Comparison of ENCODE assay signal across 20 mouse cellular contexts in genomic region chr17:80131838-80132237, GRCm38 (mm10). TPM values are rescaled to one million over a fixed set of nuclear protein-coding genes. Genes with fewer than 3 reads are reported as not detected.
A peak's percentile ranks its signal among the peaks of the same experiment; 100 is the strongest.
DNase-seq lines count a peak whose midpoint lies in the region; ATAC-seq and TF ChIP-seq lines count a peak whose summit lies in the region.
"Had no signal": no experiment of that assay in that cellular context is flagged by ENCODE, and none has a peak within 500 bp of the region (broad histone marks: within the 10 kb centered on the region; RNA-seq: fewer than 3 reads in every experiment).

No protein-coding gene starts in this region.

- H3K36me3 ChIP-seq in heart, embryonic 15.5 days, result no peaks in the 10 kb centered on the region
- no peaks in the 10 kb centered on the region for H3K36me3 ChIP-seq in kidney, embryonic 14.5 days (ENCODE audit: control insufficient read depth, insufficient read depth, low read length)
- no peaks in the 10 kb centered on the region for H3K36me3 ChIP-seq in liver, embryonic 14.5 days (replicated peaks; ENCODE audit: control insufficient read depth, insufficient read depth, low read depth)
- no peaks in the 10 kb centered on the region for H3K36me3 ChIP-seq in midbrain, postnatal 0 days (ENCODE audit: insufficient read depth, low read length)
- H3K36me3 ChIP-seq: embryonic facial prominence, embryonic 13.5 days; G1E; hindbrain, embryonic 13.5 days; limb, embryonic 15.5 days; midbrain, embryonic 12.5 days had no signal

- no peak overlapping the region for H3K4me2 ChIP-seq in heart, embryonic 15.5 days
- no peak overlapping the region for H3K4me2 ChIP-seq in kidney, embryonic 14.5 days (replicated peaks; ENCODE audit: low read depth, low read length)
- peak overlapping the region; percentile 29 for H3K4me2 ChIP-seq in liver, embryonic 14.5 days (ENCODE audit: low read depth)
- no peak overlapping the region for H3K4me2 ChIP-seq in midbrain, postnatal 0 days (ENCODE audit: low read depth, low read length, poor library complexity, severe bottlenecking)
- H3K4me2 ChIP-seq: embryonic facial prominence, embryonic 13.5 days; hindbrain, embryonic 13.5 days; limb, embryonic 15.5 days; midbrain, embryonic 12.5 days had no signal

- no peak overlapping the region for H3K4me3 ChIP-seq in heart, embryonic 15.5 days
- no peak overlapping the region for H3K4me3 ChIP-seq in kidney, embryonic 14.5 days (ENCODE audit: low read length)
- no peak overlapping the region for H3K4me3 ChIP-seq in liver, embryonic 14.5 days (ENCODE audit: insufficient read depth in 1 of 2, low read depth in 2 of 2, low read length in 2 of 2)
- H3K4me3 ChIP-seq in midbrain, postnatal 0 days (ENCODE audit: low read depth, low read length), result no peak overlapping the region
- H3K4me3 ChIP-seq: embryonic facial prominence, embryonic 13.5 days; hindbrain, embryonic 13.5 days; layer of hippocampus, adult 2 months; limb, embryonic 15.5 days; midbrain, embryonic 12.5 days had no signal

- peaks cover 19% of the 10 kb centered on the region for H3K4me1 ChIP-seq in heart, embryonic 15.5 days (replicated peaks)
- H3K4me1 ChIP-seq in kidney, embryonic 14.5 days (ENCODE audit: control insufficient read depth, insufficient read depth, low read length), result peaks cover 7% of the 10 kb centered on the region; the same call in 1 of the 2 replicates
- H3K4me1 ChIP-seq in liver, embryonic 14.5 days (replicated peaks; ENCODE audit: control insufficient read depth in 2 of 2, insufficient read depth in 2 of 2, low read length in 1 of 2), result peaks cover 0 to 16% of the 10 kb centered on the region in 2 experiments; a peak in 2 of 4 replicates
- H3K4me1 ChIP-seq in midbrain, postnatal 0 days (ENCODE audit: insufficient read depth, low read length), result 0 out of 2 replicates have a peak, but pooled peaks cover 3% of the 10 kb centered on the region

- no peak overlapping the region for H3K9ac ChIP-seq in heart, embryonic 15.5 days
- H3K9ac ChIP-seq in kidney, embryonic 14.5 days (ENCODE audit: low read depth, low read length), result no peak overlapping the region
- no peak overlapping the region for H3K9ac ChIP-seq in liver, embryonic 14.5 days (replicated peaks)
- no peak overlapping the region for H3K9ac ChIP-seq in midbrain, postnatal 0 days (replicated peaks; ENCODE audit: low read length, poor library complexity, severe bottlenecking)
- H3K9ac ChIP-seq: embryonic facial prominence, embryonic 13.5 days; hindbrain, embryonic 13.5 days; limb, embryonic 15.5 days; midbrain, embryonic 12.5 days had no signal

- 80% methylated on average over 7 of the region's 7 CpGs for WGBS in heart, embryonic 15.5 days
- 41% methylated on average over 7 of the region's 7 CpGs for WGBS in kidney, embryonic 14.5 days
- 65% methylated on average over 7 of the region's 7 CpGs for WGBS in liver, embryonic 14.5 days (ENCODE audit: insufficient replicate concordance)
- WGBS in midbrain, postnatal 0 days, result 81% methylated on average over 7 of the region's 7 CpGs

- H3K27ac ChIP-seq in heart, embryonic 15.5 days, result peak overlapping the region; percentile 55
- no peak overlapping the region for H3K27ac ChIP-seq in kidney, embryonic 14.5 days (ENCODE audit: low read depth, low read length)
- H3K27ac ChIP-seq in liver, embryonic 14.5 days, result no peak overlapping the region
- H3K27ac ChIP-seq in midbrain, postnatal 0 days (ENCODE audit: low read depth, low read length), result no peak overlapping the region
- H3K27ac ChIP-seq: embryonic facial prominence, embryonic 13.5 days; hindbrain, embryonic 13.5 days; layer of hippocampus, adult 2 months; limb, embryonic 15.5 days; midbrain, embryonic 12.5 days had no signal

- no peak for DNase-seq in heart, adult 8-10 months (ENCODE audit: low spot score)
- DNase-seq in kidney, postnatal 25 days, result peak; percentile 39 to 65
- no peak for DNase-seq in liver, embryonic 14.5 days (ENCODE audit: low read depth in 3 of 3, low spot score in 3 of 3)
- no peak for DNase-seq in gastrocnemius, postnatal 10 days
- DNase-seq in midbrain, postnatal 0 days (ENCODE audit: low spot score), result no peak
- no peak for DNase-seq in embryo, embryonic 10 days (ENCODE audit: low spot score)
- DNase-seq: cerebellum, adult 11 months; cerebellum, postnatal 10 days; heart, postnatal 14 days; lung, postnatal 10 days; thymus, postnatal 25 days had no signal

- H3K27me3 ChIP-seq in heart, embryonic 15.5 days, result no peaks in the 10 kb centered on the region
- no peaks in the 10 kb centered on the region for H3K27me3 ChIP-seq in kidney, embryonic 14.5 days (ENCODE audit: control insufficient read depth, insufficient read depth, low read length)
- no peaks in the 10 kb centered on the region for H3K27me3 ChIP-seq in liver, embryonic 14.5 days (ENCODE audit: control insufficient read depth, insufficient read depth, low read length)
- H3K27me3 ChIP-seq in midbrain, postnatal 0 days (ENCODE audit: insufficient read depth, low read length), result no peaks in the 10 kb centered on the region
- H3K27me3 ChIP-seq: embryonic facial prominence, embryonic 13.5 days; limb, embryonic 15.5 days; midbrain, embryonic 12.5 days had no signal

- no peak for ATAC-seq in heart, embryonic 15.5 days (replicated peaks; ENCODE audit: insufficient number of reproducible peaks, insufficient read depth, low FRiP score, low read depth)
- no peak for ATAC-seq in kidney, embryonic 14.5 days (ENCODE audit: low FRiP score, low TSS enrichment)
- peak; percentile 50; the same call in 1 of the 2 replicates for ATAC-seq in liver, embryonic 14.5 days (ENCODE audit: insufficient read depth)
- no peak for ATAC-seq in midbrain, postnatal 0 days (ENCODE audit: low FRiP score)
- ATAC-seq: forebrain, embryonic 16.5 days had no signal

- TF ChIP-seq EP300 in liver, embryonic 14.5 days (IDR thresholded peaks at IDR 0.05; ENCODE audit: low read depth), result no peak

- no peak for TF ChIP-seq CTCF in liver, embryonic 14.5 days (IDR thresholded peaks at IDR 0.05; ENCODE audit: low read depth)
- TF ChIP-seq CTCF in midbrain, postnatal 0 days (IDR thresholded peaks at IDR 0.05), result no peak

- H3K9me3 ChIP-seq in heart, embryonic 15.5 days (replicated peaks), result no peaks in the 10 kb centered on the region
- no peaks in the 10 kb centered on the region for H3K9me3 ChIP-seq in kidney, embryonic 14.5 days (ENCODE audit: control insufficient read depth, low read length)
- no peaks in the 10 kb centered on the region for H3K9me3 ChIP-seq in liver, embryonic 14.5 days (ENCODE audit: control insufficient read depth, low read length)
- no peaks in the 10 kb centered on the region for H3K9me3 ChIP-seq in midbrain, postnatal 0 days (ENCODE audit: low read length)
- H3K9me3 ChIP-seq: embryonic facial prominence, embryonic 13.5 days; G1E; hindbrain, embryonic 13.5 days; limb, embryonic 15.5 days; midbrain, embryonic 12.5 days had no signal

RNA-seq across cellular contexts. Expression of gene Galm, which starts 4.6 kb away (rescaled TPM):
- 13.0 and 13.4 TPM in 2 replicates for polyA plus RNA-seq in heart, embryonic 15.5 days (2015; fragmentation: Nextera tagmentation; extraction: Ambion mirVana)
- 10 to 100 TPM; 17.8 to 21.2 (median 19.7) TPM for total RNA-seq in heart, adult 8-10 months (2022)
- polyA plus RNA-seq in kidney, embryonic 14.5 days (2014; fragmentation: Nextera tagmentation; extraction: Ambion mirVana), result 14.1 and 16.4 TPM in 2 replicates
- polyA plus RNA-seq in liver, embryonic 14.5 days (2012; rRNA removed), result 14.0 and 15.0 TPM in 2 replicates
- polyA plus RNA-seq in liver, embryonic 14.5 days (2014; fragmentation: Nextera tagmentation; extraction: Ambion mirVana), result 22.7 and 25.6 TPM in 2 replicates
- total RNA-seq in gastrocnemius, postnatal 10 days (2021), result 1 to 10 TPM; 2.1 to 2.5 TPM
- total RNA-seq in midbrain, postnatal 0 days (2014; rRNA removed), result 1.3 and 1.5 TPM in 2 replicates
- polyA plus RNA-seq in midbrain, postnatal 0 days (2015; fragmentation: Nextera tagmentation; extraction: Ambion mirVana), result 1.00 and 1.1 TPM in 2 replicates
- total RNA-seq: G1E had no signal
- polyA plus RNA-seq: G1E had no signal

Comparison
In these comparisons a context has a peak if more than half of its experiments do, and no peak if none do; other contexts are left out.
1. DNase-seq: peak in kidney, postnatal 25 days (2 of 2); none in heart, adult 8-10 months (single experiment), liver, embryonic 14.5 days (0 of 3), gastrocnemius, postnatal 10 days (single experiment), midbrain, postnatal 0 days (single experiment) and embryo, embryonic 10 days (single experiment).